Mouse (Mus musculus) Patski (cell line): Measurements from ENCODE around the gene Mymx. TPM values are rescaled to one million over a fixed set of nuclear protein-coding genes. Genes with fewer than 3 reads are reported as not detected.
"Not testable (repeated sequence)": the region's sequence is repeated elsewhere in the genome, so short reads cannot be mapped to it uniquely, and the experiment has no call there.

Source experiments
- ATAC-seq: fragments of 100-300 bp; one replicate; pipeline ENCODE4 v1.8.0; 2021
- CTCF ChIA-PET: fragments of 350-600 bp; sonication (Branson Sonifier 250); formaldehyde crosslinking; loops from one replicate; lab custom pipeline; 2022; ENCODE audit warnings: inconsistent platforms; lab: Charles Lee
- POLR2A ChIA-PET: fragments of 350-600 bp; sonication (Branson Sonifier 250); formaldehyde crosslinking; loops from one replicate; lab custom pipeline; 2022; ENCODE audit warnings: antibody characterized with exemption, inconsistent platforms; lab: Charles Lee
- DNase-seq: peaks from one replicate; pipeline ENCODE4 v3.0.0-alpha.2; 2011; ENCODE audit warnings: low read depth, low spot score
- H3K27me3 ChIP-seq: fragments of 371-371 bp; one replicate; pipeline ENCODE4 v1.5.1; 2021
- CTCF ChIP-seq: fragments of 100-300 bp; IDR thresholded peaks from one replicate; pipeline ENCODE4 v1.5.1; 2021
- in situ Hi-C: fragments of 300-500 bp; cut with MboI; formaldehyde crosslinking; loops from 3 replicates; pipeline ENCODE4 v1.11.1; 2018; ENCODE audit warnings: low pct_unique_long_range_greater_than_20kb, mixed read lengths
- polyA plus RNA-seq: library from polyadenylated mRNA; unstranded; gene quantifications from one replicate; pipeline ENCODE4 v1.2.3, GENCODE M21; 2021

Gene Mymx
- polyA plus RNA-seq, 1 experiment from 2014 or later, result not detected

DNA sequence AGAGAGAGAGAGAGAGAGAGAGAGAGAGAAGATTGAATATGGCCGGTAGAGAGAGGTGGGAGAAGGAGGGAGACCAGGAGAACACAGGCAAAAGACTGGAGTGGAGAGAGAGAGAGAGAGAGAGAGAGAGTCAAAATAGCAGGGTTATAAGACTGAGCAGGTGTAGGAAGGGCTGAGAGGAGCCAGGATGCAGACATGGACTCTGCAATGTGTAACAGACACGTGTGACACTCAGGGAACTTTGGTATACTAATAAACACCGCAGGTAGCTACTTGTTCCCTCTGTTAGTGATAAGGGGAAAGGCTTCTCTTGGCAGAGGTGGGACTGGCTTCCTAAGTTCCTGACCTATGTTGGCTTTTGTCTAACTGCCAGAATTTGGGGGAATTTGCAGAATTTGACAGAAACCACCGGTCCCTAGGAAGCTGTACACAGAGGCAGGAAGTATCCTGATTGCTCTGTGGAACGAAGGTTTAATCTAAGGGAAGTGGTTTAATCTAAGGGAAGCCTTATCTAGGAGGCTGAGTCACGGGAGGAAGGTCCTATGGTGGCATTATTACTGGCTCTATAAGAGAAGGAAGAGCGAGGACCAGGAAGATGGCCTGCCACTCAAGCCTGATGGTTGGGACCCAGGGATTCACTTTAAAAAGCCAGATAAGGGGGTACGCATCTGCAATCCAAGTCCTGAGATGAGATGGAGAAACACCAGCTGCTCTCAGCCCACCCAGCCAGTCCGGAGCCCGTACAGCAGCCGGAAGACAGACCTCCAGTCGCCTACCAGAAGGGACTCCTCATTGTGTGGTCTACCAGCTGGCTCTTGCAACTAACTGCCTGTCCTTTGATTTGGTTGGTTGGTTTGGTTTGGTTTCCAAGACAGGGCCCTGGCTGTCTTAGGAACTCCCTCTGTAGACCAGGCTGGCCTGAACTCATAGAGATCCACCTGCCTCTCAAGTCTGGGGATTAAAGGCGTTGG lies 27.3 kb upstream of the Mymx start:
- ChIA-PET CTCF (interaction anchor here (1.3 to 7.6 kb wide), 4 partner anchors 8 to 45 kb away, joined by 4 to 76 read pairs (median 7); no protein-coding TSS in a partner anchor), POLR2A (no interaction called here)
- no peak for TF ChIP-seq CTCF
- peaks cover 3% of the 10 kb centered on the region for H3K27me3 ChIP-seq
- in situ Hi-C loops, result loop anchor here (5.0 to 25.0 kb wide), 2 partner anchors 42 to 142 kb away; partner anchors contain the start of gene Spats1
- no peak for ATAC-seq
- DNase-seq, result no peak

DNA sequence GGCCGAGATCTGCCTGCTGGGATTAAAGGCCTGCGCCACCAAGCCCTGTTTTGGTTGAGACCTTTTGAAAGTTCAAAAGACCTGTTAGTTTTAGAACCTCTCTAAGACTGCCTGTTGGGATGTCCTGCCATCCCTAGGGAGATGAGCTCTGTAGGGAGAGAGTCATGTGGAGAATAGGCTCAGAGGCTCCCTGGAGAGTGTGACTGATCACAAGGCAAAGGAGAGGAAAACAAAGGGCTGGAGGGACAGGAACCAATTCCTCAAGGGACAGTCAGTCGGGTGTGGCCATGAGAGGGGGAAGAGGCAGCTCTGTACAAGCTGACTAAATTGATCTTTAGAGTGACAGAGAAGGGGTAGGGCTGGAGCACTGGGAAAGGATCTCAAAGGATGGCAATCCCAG lies 26.3 kb upstream of the Mymx start:
- POLR2A ChIA-PET, result no interaction called here
- ATAC-seq, result no peak
- CTCF ChIA-PET, result interaction anchor here (1.3 to 7.6 kb wide), 6 partner anchors 14 to 44 kb away, joined by 3 to 76 read pairs (median 4); no protein-coding TSS in a partner anchor
- in situ Hi-C loops, result loop anchor here (5.0 to 25.0 kb wide), 2 partner anchors 41 to 141 kb away; partner anchors contain the start of gene Spats1
- DNase-seq, result no peak
- TF ChIP-seq CTCF, result no peak
- H3K27me3 ChIP-seq, result no peaks in the 10 kb centered on the region

DNA sequence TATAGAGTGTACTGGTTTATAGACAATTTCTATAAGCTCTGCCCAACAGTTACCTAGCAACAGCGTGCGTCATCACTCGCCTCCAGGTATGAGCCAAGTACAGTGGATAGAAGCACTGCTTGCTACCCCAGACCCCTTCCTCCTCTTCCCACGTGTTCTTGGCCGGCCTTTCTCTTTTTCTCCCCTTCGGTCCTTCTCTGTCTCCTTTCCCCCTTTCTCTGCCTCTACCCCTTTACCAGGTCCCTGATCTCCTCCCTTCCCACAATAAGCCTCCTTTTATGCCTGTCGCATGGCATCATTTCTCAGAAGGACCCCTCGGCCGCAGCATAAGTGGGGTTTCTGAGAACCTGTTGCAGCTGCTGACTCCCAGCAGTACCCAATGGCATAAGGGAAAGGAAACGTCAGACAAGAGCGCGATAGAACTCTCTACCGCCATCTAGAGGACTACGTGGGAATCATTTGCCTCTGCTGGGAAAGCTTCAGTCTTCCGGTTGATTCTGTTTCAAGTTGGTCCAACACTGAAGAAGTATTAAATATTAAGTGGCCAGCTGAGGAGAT lies 24.8 kb upstream of the Mymx start:
- TF ChIP-seq CTCF, result peak; percentile 92
- POLR2A ChIA-PET, result interaction anchor here (0.7 kb wide), 1 partner anchor 37 kb away, joined by 3 read pairs; no protein-coding TSS in a partner anchor
- ATAC-seq (no peak), DNase-seq (no peak)
- H3K27me3 ChIP-seq, result peaks cover 5% of the 10 kb centered on the region
- CTCF ChIA-PET, result interaction anchor here (1.0 to 7.6 kb wide), 16 partner anchors 9 to 58 kb away, joined by 3 to 76 read pairs (median 4); partner anchors contain the start of gene Mymx
- in situ Hi-C loops, result loop anchor here (5.0 to 25.0 kb wide), 2 partner anchors 39 to 139 kb away; partner anchors contain the start of gene Spats1

- CTCF ChIA-PET, DNase-seq, H3K27me3 ChIP-seq, in situ Hi-C loops, POLR2A ChIA-PET, ATAC-seq: not testable (repeated sequence)
Observed at GRCm38 (mm10) chr17:45623425-45623824, 21.5 kb upstream of the Mymx start.

DNA sequence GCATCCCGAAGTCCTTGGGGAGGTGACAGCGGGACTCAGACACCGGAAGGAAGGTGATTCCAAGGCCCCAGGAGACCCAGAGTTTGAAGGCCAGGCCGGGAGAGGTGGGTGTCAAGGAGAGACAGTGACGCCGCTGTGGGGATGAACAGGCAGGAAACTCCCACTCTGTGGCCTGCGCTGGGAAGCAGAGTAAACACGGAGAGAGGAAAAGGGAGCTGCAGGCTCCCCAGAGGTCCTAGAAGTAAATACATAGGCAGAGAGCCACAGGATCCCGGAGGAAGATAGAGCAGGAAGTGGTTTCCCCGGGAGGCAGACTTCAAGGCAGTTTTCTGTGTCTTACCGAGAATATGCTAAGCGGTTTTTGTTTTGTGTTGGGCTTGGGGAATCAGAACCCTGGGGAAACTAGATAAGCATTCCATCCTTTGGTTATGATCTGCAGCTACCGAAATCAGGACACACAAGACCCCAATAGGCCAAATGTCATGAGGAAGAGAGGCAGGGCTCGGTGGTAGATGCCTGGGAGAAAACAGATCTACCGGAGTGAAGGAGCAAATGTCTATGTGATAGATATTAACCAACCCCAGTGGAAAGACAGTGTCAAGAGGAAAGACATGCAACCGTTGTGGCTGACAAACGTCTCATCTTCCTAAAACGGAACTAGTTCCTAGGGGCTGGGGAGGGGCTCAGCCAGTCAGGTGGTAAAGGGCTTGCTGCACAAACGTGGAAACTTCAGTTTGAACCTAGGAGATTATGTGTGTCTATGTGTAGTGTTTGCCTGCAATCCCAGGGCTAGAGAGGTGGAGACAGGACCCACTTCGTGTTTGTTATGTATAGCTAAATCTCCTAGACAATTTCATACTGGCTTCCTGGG lies 17.7 kb upstream of the Mymx start:
- DNase-seq (no peak), ATAC-seq (no peak)
- H3K27me3 ChIP-seq, result peaks cover 5% of the 10 kb centered on the region
- ChIA-PET POLR2A (interaction anchor here (0.6 kb wide), 1 partner anchor 256 kb away, joined by 3 read pairs; no protein-coding TSS in a partner anchor), CTCF (no interaction called here)
- no peak for TF ChIP-seq CTCF
- in situ Hi-C loops, result no loop called here

- DNase-seq (no peak), ATAC-seq (no peak)
- no peak for TF ChIP-seq CTCF
- in situ Hi-C loops, result no loop called here
- ChIA-PET CTCF (interaction anchor here (3.1 kb wide), 1 partner anchor 8 kb away, joined by 11 read pairs; no protein-coding TSS in a partner anchor), POLR2A (no interaction called here)
- H3K27me3 ChIP-seq, result peaks cover 5% of the 10 kb centered on the region
Observed at GRCm38 (mm10) chr17:45618941-45619385, 17.1 kb upstream of the Mymx start.

- TF ChIP-seq CTCF, result no peak
- in situ Hi-C loops, result no loop called here
- DNase-seq (no peak), ATAC-seq (no peak)
- CTCF ChIA-PET, result interaction anchor here (0.8 to 3.1 kb wide), 3 partner anchors 9 to 33 kb away, joined by 3 to 11 read pairs (median 4); no protein-coding TSS in a partner anchor
- POLR2A ChIA-PET, result no interaction called here
- H3K27me3 ChIP-seq, result peaks cover 2% of the 10 kb centered on the region
Observed at GRCm38 (mm10) chr17:45617655-45618054, 15.8 kb upstream of the Mymx start.

- no peaks in the 10 kb centered on the region for H3K27me3 ChIP-seq
- POLR2A ChIA-PET, result no interaction called here
- in situ Hi-C loops, result no loop called here
- ATAC-seq (no peak), DNase-seq (no peak)
- CTCF ChIA-PET, result interaction anchor here (1.0 to 3.1 kb wide), 2 partner anchors 10 to 30 kb away, joined by 3 to 11 read pairs; no protein-coding TSS in a partner anchor
- TF ChIP-seq CTCF, result no peak
Observed at GRCm38 (mm10) chr17:45616679-45617078, 14.8 kb upstream of the Mymx start.

DNA sequence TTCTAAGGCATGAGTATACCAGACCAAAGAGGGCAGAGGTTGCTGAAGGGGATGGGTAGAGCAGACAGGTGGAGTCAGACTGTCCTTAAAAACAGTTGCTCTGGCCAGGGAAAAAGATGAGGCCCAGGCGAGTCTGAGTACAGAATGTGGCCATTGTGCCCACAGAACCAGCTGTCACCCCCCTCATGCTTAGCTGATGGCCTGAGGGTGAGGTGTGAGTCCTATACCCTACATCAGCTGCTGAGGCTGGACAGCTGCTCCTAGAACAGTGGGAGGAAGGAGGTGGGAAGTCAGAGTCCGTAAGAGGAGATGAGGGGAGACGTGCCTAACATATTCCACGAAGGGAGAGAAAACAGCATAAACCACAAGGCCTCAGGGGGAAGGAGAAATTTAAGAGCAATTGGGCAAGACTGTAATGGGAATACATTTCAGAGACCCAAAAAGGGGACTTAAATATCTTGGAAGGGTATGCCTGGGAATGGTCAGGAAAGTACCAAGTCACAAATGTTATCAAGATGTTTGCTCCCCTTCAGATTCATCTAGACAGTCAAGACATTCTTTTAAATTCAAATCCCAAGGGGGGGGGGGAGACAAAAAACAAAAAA lies 14.2 kb upstream of the Mymx start:
- H3K27me3 ChIP-seq, result no peaks in the 10 kb centered on the region
- POLR2A ChIA-PET, result no interaction called here
- in situ Hi-C loops, result no loop called here
- no peak for TF ChIP-seq CTCF
- ATAC-seq (peak; percentile 21), DNase-seq (no peak)
- CTCF ChIA-PET, result interaction anchor here (1.0 to 3.1 kb wide), 2 partner anchors 10 to 29 kb away, joined by 3 to 11 read pairs; no protein-coding TSS in a partner anchor
